Mouse (Mus musculus) hindbrain, postnatal 0 days (tissue): ENCODE measurements around the gene Acbd6. TPM values are rescaled to one million over a fixed set of nuclear protein-coding genes. Genes with fewer than 3 reads are reported as not detected.

Experiments used
- ATAC-seq: fragments of 200-750 bp; cut with Nextera tagmentation; 2 replicates; pipeline ENCODE4 v1.8.0; 2017; ENCODE audit warnings: mild to moderate bottlenecking, moderate TSS enrichment, moderate library complexity
- DNase-seq: peaks from one replicate; pipeline ENCODE4 v3.0.0-alpha.2; 2015; ENCODE audit warnings: low spot score
- H3K27ac ChIP-seq: fragments of 300-500 bp; sonication (generic); 2 replicates; pipeline ENCODE4 v1.5.1; 2014; ENCODE audit warnings: mild to moderate bottlenecking
- H3K27me3 ChIP-seq: fragments of 300-500 bp; sonication (generic); 2 replicates; pipeline ENCODE4 v1.6.1; 2014; ENCODE audit warnings: low read length, mixed read lengths; ENCODE audit not compliant: insufficient read depth
- H3K36me3 ChIP-seq: fragments of 300-500 bp; sonication (generic); 2 replicates; pipeline ENCODE4 v1.6.1; 2014; ENCODE audit warnings: low read length, mixed read lengths; ENCODE audit not compliant: insufficient read depth
- H3K4me1 ChIP-seq: fragments of 300-500 bp; sonication (generic); 2 replicates; pipeline ENCODE4 v1.6.1; 2014; ENCODE audit warnings: antibody characterized with exemption, low read length, mixed read lengths; ENCODE audit not compliant: insufficient read depth
- H3K4me2 ChIP-seq: fragments of 300-500 bp; sonication (generic); 2 replicates; pipeline ENCODE4 v1.6.1; 2014; ENCODE audit warnings: low read depth, mild to moderate bottlenecking, low read length, moderate library complexity, mixed read lengths
- H3K4me3 ChIP-seq: fragments of 300-500 bp; sonication (generic); 2 replicates; pipeline ENCODE4 v1.5.1; 2014; ENCODE audit warnings: low read length
- H3K9ac ChIP-seq: fragments of 300-500 bp; sonication (generic); replicated peaks from 2 replicates; pipeline ENCODE4 v1.6.1; 2014; ENCODE audit warnings: mild to moderate bottlenecking, low read length, moderate library complexity, mixed read lengths
- H3K9me3 ChIP-seq: fragments of 300-500 bp; sonication (generic); 2 replicates; pipeline ENCODE4 v1.6.1; 2016; ENCODE audit warnings: low read length, mixed read lengths
- CTCF ChIP-seq: IDR thresholded peaks from 2 replicates; pipeline ENCODE4 v1.5.1; 2016; ENCODE audit warnings: antibody characterized with exemption, control low read depth, low read depth
- WGBS: fragments of 180-500 bp; shearing (Covaris S2); extraction: QIAGEN DNeasy Blood & Tissue Kit; methylation state at CpG from one replicate; pipeline ENCODE4 v1.1.7; 2014; 5-methylcytosine and 5-hydroxymethylcytosine counted together
- polyA plus RNA-seq: library from polyadenylated mRNA; unstranded; fragments of >200 nt; fragmentation: Nextera tagmentation; extraction: Ambion mirVana; gene quantifications from 2 replicates; pipeline ENCODE4 v1.2.1, GENCODE M21; 2015
- total RNA-seq: library from RNA; depleted of rRNA; stranded (reverse); fragments of >200 nt; gene quantifications from 2 replicates; pipeline ENCODE4 v1.2.3, GENCODE M21; 2014

The Acbd6 gene
- total and polyA plus RNA-seq, 2 experiments from 2014 or later, result 118 to 119 TPM

GRCm38 (mm10) chr1:155608524-155608923 lies 50.6 kb downstream of the Acbd6 start:
- Histone ChIP-seq H3K36me3 (no peaks in the 10 kb centered on the region), H3K9me3 (no peaks in the 10 kb centered on the region), H3K4me2 (no peak overlapping the region), H3K9ac (no peak overlapping the region), H3K27ac (no peak overlapping the region), H3K4me1 (no peaks in the 10 kb centered on the region), H3K27me3 (no peaks in the 10 kb centered on the region), H3K4me3 (no peak overlapping the region)
- no peak for ATAC-seq
- TF ChIP-seq CTCF, result no peak
- DNase-seq, result no peak
- 74% methylated on average over 4 of the region's 4 CpGs for WGBS

- Histone ChIP-seq H3K36me3 (no peaks in the 10 kb centered on the region), H3K4me3 (no peak overlapping the region), H3K27me3 (no peaks in the 10 kb centered on the region), H3K4me1 (no peaks in the 10 kb centered on the region), H3K4me2 (no peak overlapping the region), H3K9ac (no peak overlapping the region), H3K9me3 (no peaks in the 10 kb centered on the region), H3K27ac (no peak overlapping the region)
- no peak for ATAC-seq
- DNase-seq, result no peak
- WGBS, result 55% methylated on average over 2 of the region's 2 CpGs
- TF ChIP-seq CTCF, result peak; percentile 22; the same call in 1 of the 2 replicates
Measured at GRCm38 (mm10) chr1:155614426-155614825, 56.5 kb downstream of the Acbd6 start.

GRCm38 (mm10) chr1:155621075-155621474 lies 63.2 kb downstream of the Acbd6 start:
- H3K36me3 ChIP-seq, result no peaks in the 10 kb centered on the region; the same call in 1 of the 2 replicates
- H3K4me1 ChIP-seq, result no peaks in the 10 kb centered on the region
- H3K4me2 ChIP-seq, result no peak overlapping the region
- 77% methylated on average over 6 of the region's 6 CpGs for WGBS
- no peak overlapping the region for H3K4me3 ChIP-seq
- no peak overlapping the region for H3K27ac ChIP-seq
- H3K9ac ChIP-seq, result no peak overlapping the region
- H3K27me3 ChIP-seq, result no peaks in the 10 kb centered on the region
- no peaks in the 10 kb centered on the region for H3K9me3 ChIP-seq
- ATAC-seq, result no peak
- TF ChIP-seq CTCF, result no peak
- no peak for DNase-seq

GRCm38 (mm10) chr1:155623192-155623591 lies 65.3 kb downstream of the Acbd6 start:
- ATAC-seq (no peak), DNase-seq (no peak)
- Histone ChIP-seq H3K9me3 (no peaks in the 10 kb centered on the region), H3K4me1 (no peaks in the 10 kb centered on the region), H3K4me2 (no peak overlapping the region), H3K27me3 (no peaks in the 10 kb centered on the region), H3K27ac (no peak overlapping the region), H3K36me3 (no peaks in the 10 kb centered on the region; the same call in 1 of the 2 replicates), H3K9ac (no peak overlapping the region), H3K4me3 (no peak overlapping the region)
- no peak for TF ChIP-seq CTCF
- 92% methylated on average over 8 of the region's 8 CpGs for WGBS

GRCm38 (mm10) chr1:155627746-155628145 lies 69.8 kb downstream of the Acbd6 start:
- Histone ChIP-seq H3K4me2 (no peak overlapping the region), H3K4me3 (no peak overlapping the region), H3K27ac (no peak overlapping the region), H3K9ac (no peak overlapping the region), H3K9me3 (no peaks in the 10 kb centered on the region), H3K27me3 (no peaks in the 10 kb centered on the region), H3K4me1 (no peaks in the 10 kb centered on the region), H3K36me3 (no peaks in the 10 kb centered on the region; the same call in 1 of the 2 replicates)
- DNase-seq, result no peak
- ATAC-seq, result no peak
- 85% methylated on average over 2 of the region's 2 CpGs for WGBS
- no peak for TF ChIP-seq CTCF

GRCm38 (mm10) chr1:155636648-155637047 lies 78.7 kb downstream of the Acbd6 start:
- no peaks in the 10 kb centered on the region for H3K4me1 ChIP-seq
- H3K4me2 ChIP-seq, result no peak overlapping the region
- 87% methylated on average over 7 of the region's 7 CpGs for WGBS
- ATAC-seq, result no peak
- H3K9ac ChIP-seq, result no peak overlapping the region
- H3K27me3 ChIP-seq, result no peaks in the 10 kb centered on the region
- no peaks in the 10 kb centered on the region for H3K9me3 ChIP-seq
- no peak for DNase-seq
- H3K27ac ChIP-seq, result no peak overlapping the region
- H3K36me3 ChIP-seq, result no peaks in the 10 kb centered on the region
- H3K4me3 ChIP-seq, result no peak overlapping the region
- no peak for TF ChIP-seq CTCF

GRCm38 (mm10) chr1:155645816-155646215 lies 87.9 kb downstream of the Acbd6 start:
- DNase-seq, result no peak

More at GRCm38 (mm10) chr1:155645816-155646215, 87.9 kb downstream of the Acbd6 start:
- TF ChIP-seq CTCF, result no peak
- Histone ChIP-seq H3K36me3 (no peaks in the 10 kb centered on the region), H3K4me2 (no peak overlapping the region), H3K27ac (no peak overlapping the region), H3K9ac (no peak overlapping the region), H3K4me1 (no peaks in the 10 kb centered on the region), H3K4me3 (no peak overlapping the region), H3K9me3 (no peaks in the 10 kb centered on the region), H3K27me3 (no peaks in the 10 kb centered on the region)
- 79% methylated on average over 5 of the region's 5 CpGs for WGBS
- ATAC-seq, result no peak
